Mouse (Mus musculus) megakaryocyte, embryonic 14.5 days (primary cell): ENCODE data around the gene Smurf1.

Experiments used
- FLI1 ChIP-seq: IDR thresholded peaks from 2 replicates; pipeline ENCODE4 v1.6.1; 2012; ENCODE audit warnings: low read length, inconsistent platforms, mixed read lengths
- GATA1 ChIP-seq: IDR thresholded peaks from 3 replicates; pipeline ENCODE4 v1.6.1; 2012; ENCODE audit warnings: mixed read lengths, low read length, inconsistent platforms, borderline replicate concordance

- TF ChIP-seq GATA1 (no peak), FLI1 (no peak)
These were observed 109.7 kb downstream of the Smurf1 start for GRCm38 (mm10) chr5:144855936-144856335.
